Mouse (Mus musculus) myocyte (in vitro differentiated cells): ENCODE data around the gene Ets2. TPM values are rescaled to one million over a fixed set of nuclear protein-coding genes. Genes with fewer than 3 reads are reported as not detected.

Experiments
- H3K27me3 ChIP-seq: one replicate; pipeline ENCODE4 v1.6.1; 2011; ENCODE audit not compliant: control insufficient read depth, insufficient read depth, insufficient read length
- H3K36me3 ChIP-seq: one replicate; pipeline ENCODE4 v1.6.1; 2011; ENCODE audit not compliant: control insufficient read depth, insufficient read depth
- H3K4me2 ChIP-seq: one replicate; pipeline ENCODE4 v1.6.1; 2011; ENCODE audit warnings: low read depth, control low read depth
- H3K4me3 ChIP-seq: one replicate; pipeline ENCODE4 v1.5.1; 2011; ENCODE audit warnings: mild to moderate bottlenecking, control low read depth, moderate library complexity
- H3K79me2 ChIP-seq: one replicate; pipeline ENCODE4 v1.6.1; 2011; ENCODE audit not compliant: control insufficient read depth, insufficient read depth
- H3ac ChIP-seq: one replicate; pipeline ENCODE4 v1.6.1; 2011; ENCODE audit not compliant: control insufficient read depth, insufficient read length
- CEBPB ChIP-seq: IDR thresholded peaks from 2 replicates; pipeline ENCODE4 v1.6.1; 2011; ENCODE audit warnings: mild to moderate bottlenecking, moderate library complexity; ENCODE audit not compliant: poor library complexity, insufficient read depth, severe bottlenecking
- E2F4 ChIP-seq: IDR thresholded peaks from one replicate; pipeline ENCODE4 v1.6.1; 2011; ENCODE audit warnings: mild to moderate bottlenecking, control low read depth, moderate library complexity; ENCODE audit not compliant: insufficient read depth
- MAX ChIP-seq: IDR thresholded peaks from one replicate; pipeline ENCODE4 v1.6.1; 2011; ENCODE audit warnings: low read depth, mild to moderate bottlenecking, control low read depth
- MYOD1 ChIP-seq, 3 experiments: IDR thresholded peaks; one replicate each; pipeline ENCODE4 v1.6.1; 2011; ENCODE audit warnings: control low read depth in 2 of 3, low read depth in 2 of 3, mild to moderate bottlenecking in 2 of 3, moderate library complexity in 1 of 3; ENCODE audit not compliant: insufficient read length in 2 of 3, control insufficient read depth in 1 of 3
- MYOG ChIP-seq, 3 experiments: IDR thresholded peaks; one replicate each; pipeline ENCODE4 v1.6.1; 2011; ENCODE audit warnings: control low read depth in 2 of 3, low read depth in 2 of 3, mild to moderate bottlenecking in 2 of 3; ENCODE audit not compliant: insufficient read length in 2 of 3, control insufficient read depth in 1 of 3, insufficient read depth in 1 of 3
- POLR2A ChIP-seq: IDR thresholded peaks from one replicate; pipeline ENCODE4 v1.6.1; 2011; ENCODE audit warnings: low read depth, mild to moderate bottlenecking, control low read depth, moderate library complexity; ENCODE audit not compliant: insufficient read length
- POLR2AphosphoS2 ChIP-seq: IDR thresholded peaks from one replicate; pipeline ENCODE4 v1.6.1; 2011; ENCODE audit warnings: low read depth, control low read depth; ENCODE audit not compliant: insufficient read length
- REST ChIP-seq: IDR thresholded peaks from one replicate; pipeline ENCODE4 v1.6.1; 2011; ENCODE audit warnings: mild to moderate bottlenecking, control low read depth, moderate library complexity; ENCODE audit not compliant: insufficient read depth, insufficient read length
- SRF ChIP-seq: IDR thresholded peaks from one replicate; pipeline ENCODE4 v1.6.1; 2011; ENCODE audit warnings: low read depth; ENCODE audit not compliant: control insufficient read depth, insufficient read length
- TCF12 ChIP-seq: IDR thresholded peaks from one replicate; pipeline ENCODE4 v1.6.1; 2011; ENCODE audit warnings: mild to moderate bottlenecking, control low read depth; ENCODE audit not compliant: poor library complexity, insufficient read depth, severe bottlenecking
- TCF3 ChIP-seq: IDR thresholded peaks from one replicate; pipeline ENCODE4 v1.6.1; 2011; ENCODE audit warnings: low read depth, control low read depth; ENCODE audit not compliant: insufficient read length
- USF1 ChIP-seq: IDR thresholded peaks from one replicate; pipeline ENCODE4 v1.6.1; 2011; ENCODE audit warnings: low read depth, mild to moderate bottlenecking, control low read depth, moderate library complexity
- polyA plus RNA-seq: library from polyadenylated mRNA; unstranded; fragments of >200 nt; fragmentation: generic; extraction: Trizol; gene quantifications from one replicate; pipeline ENCODE4 v1.2.1, GENCODE M21; 2012; ENCODE audit warnings: missing spikeins

The Ets2 gene
- polyA plus RNA-seq, 1 experiment: 73.9 TPM

DNA sequence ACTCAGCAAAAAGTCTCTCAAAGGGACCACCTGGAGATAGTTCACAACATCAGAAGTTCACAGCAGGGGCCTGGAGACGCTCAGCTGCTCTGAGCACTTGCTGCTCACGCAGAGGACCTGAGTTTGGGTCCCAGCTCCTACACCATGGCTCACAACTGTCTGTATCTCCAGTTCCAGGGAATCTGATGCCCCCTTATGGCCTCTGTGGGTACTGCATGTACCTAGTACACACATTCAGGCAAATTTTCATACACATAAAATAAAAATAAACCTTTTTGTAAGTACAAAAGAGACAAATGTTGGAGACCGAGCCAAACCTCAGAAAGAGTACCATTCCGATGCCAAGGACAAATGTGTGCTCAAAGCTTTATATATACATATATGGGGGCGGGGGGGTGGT, 44.1 kb upstream of the Ets2 start:
- Histone ChIP-seq H3ac (no peak overlapping the region), H3K27me3 (no peaks in the 10 kb centered on the region), H3K4me2 (no peak overlapping the region), H3K4me3 (no peak overlapping the region), H3K79me2 (no peaks in the 10 kb centered on the region), H3K36me3 (no peaks in the 10 kb centered on the region)
- TF ChIP-seq MAX (no peak), SRF (no peak), CEBPB (no peak), REST (no peak), E2F4 (no peak), POLR2AphosphoS2 (no peak), POLR2A (no peak), TCF3 (no peak)

DNA sequence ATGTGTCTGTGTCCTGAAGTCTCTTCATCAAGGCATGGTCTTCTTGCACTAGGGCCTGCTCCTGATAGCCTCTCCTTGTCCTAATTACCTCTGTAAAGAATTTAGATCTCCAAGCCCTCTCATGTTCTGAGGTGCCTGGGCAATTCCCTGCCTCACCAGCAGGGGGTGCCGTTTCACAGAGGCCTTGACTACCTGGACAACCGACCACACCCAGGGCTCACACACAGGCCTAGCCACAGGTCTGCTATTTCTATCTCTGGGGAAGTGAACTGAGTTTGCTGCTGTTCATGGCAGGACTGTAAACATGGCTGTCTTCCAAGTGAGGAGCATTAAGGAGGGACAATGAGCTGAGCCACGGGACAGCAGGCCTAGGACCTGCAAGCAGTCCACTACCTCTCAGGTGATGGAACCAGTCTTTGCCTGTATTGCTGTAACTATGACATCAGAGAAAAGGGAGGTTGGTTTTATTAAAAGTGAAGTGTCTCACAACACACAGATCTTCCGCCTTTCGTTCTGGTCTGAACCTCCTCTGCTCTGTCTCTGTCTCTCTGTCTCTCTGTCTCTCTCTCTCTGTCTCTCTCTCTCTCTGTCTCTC, 42.9 kb upstream of the Ets2 start:
- TF ChIP-seq MYOG (IDR thresholded peaks at IDR 0.05; ENCODE audit: control insufficient read depth in 1 of 3, insufficient read depth in 1 of 3, insufficient read length in 2 of 3, low read depth in 2 of 3): no peak
- TF ChIP-seq POLR2A: no peak
- TF ChIP-seq MAX: no peak
- TF ChIP-seq SRF: no peak
- TF ChIP-seq TCF12: no peak
- TF ChIP-seq TCF3: no peak
- TF ChIP-seq MYOD1 (IDR thresholded peaks at IDR 0.05; ENCODE audit: control insufficient read depth in 1 of 3, insufficient read length in 2 of 3, low read depth in 2 of 3): no peak
- TF ChIP-seq REST: no peak
- TF ChIP-seq CEBPB: no peak
- no peak for TF ChIP-seq POLR2AphosphoS2
- TF ChIP-seq USF1: no peak
- no peak for TF ChIP-seq E2F4
- H3ac ChIP-seq: no peak overlapping the region
- no peaks in the 10 kb centered on the region for H3K27me3 ChIP-seq
- no peaks in the 10 kb centered on the region for H3K79me2 ChIP-seq
- no peak overlapping the region for H3K4me2 ChIP-seq
- H3K4me3 ChIP-seq: no peak overlapping the region
- no peaks in the 10 kb centered on the region for H3K36me3 ChIP-seq

GRCm38 (mm10) chr16:95659461-95659860, 42.4 kb upstream of the Ets2 start:
- no peak overlapping the region for H3K4me2 ChIP-seq
- TF ChIP-seq E2F4 (no peak), USF1 (no peak), REST (no peak), TCF12 (no peak), MYOD1 (IDR thresholded peaks at IDR 0.05; ENCODE audit: control insufficient read depth in 1 of 3, insufficient read length in 2 of 3, low read depth in 2 of 3) (no peak), POLR2AphosphoS2 (no peak), POLR2A (no peak), TCF3 (no peak), MAX (no peak), SRF (no peak), CEBPB (no peak), MYOG (IDR thresholded peaks at IDR 0.05; ENCODE audit: control insufficient read depth in 1 of 3, insufficient read depth in 1 of 3, insufficient read length in 2 of 3, low read depth in 2 of 3) (no peak)
- H3K4me3 ChIP-seq: no peak overlapping the region
- no peaks in the 10 kb centered on the region for H3K27me3 ChIP-seq
- H3K79me2 ChIP-seq: no peaks in the 10 kb centered on the region
- no peaks in the 10 kb centered on the region for H3K36me3 ChIP-seq
- no peak overlapping the region for H3ac ChIP-seq

DNA sequence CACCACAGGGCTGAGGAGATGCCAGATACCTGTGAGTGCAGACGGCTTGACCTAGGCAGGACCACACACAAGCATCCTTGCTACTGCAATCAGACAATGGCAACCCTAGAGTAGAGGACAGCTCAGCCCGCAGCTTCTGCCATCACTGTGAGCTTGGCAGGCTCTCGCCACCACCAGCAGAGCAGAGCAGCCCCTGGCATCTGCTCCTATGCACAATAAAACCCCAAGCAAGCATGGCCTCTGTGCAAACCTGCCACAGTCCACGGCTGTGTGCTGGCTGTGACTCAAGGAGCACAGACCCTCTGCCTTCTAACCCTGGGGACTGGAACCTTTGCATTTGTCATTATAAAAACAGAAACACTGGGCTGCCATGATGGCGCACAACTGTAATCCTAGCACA, 41.0 kb upstream of the Ets2 start:
- Histone ChIP-seq H3K79me2 (no peaks in the 10 kb centered on the region), H3ac (no peak overlapping the region), H3K27me3 (no peaks in the 10 kb centered on the region), H3K36me3 (no peaks in the 10 kb centered on the region), H3K4me2 (no peak overlapping the region), H3K4me3 (no peak overlapping the region)
- TF ChIP-seq MAX: no peak
- no peak for TF ChIP-seq MYOD1 (IDR thresholded peaks at IDR 0.05; ENCODE audit: control insufficient read depth in 1 of 3, insufficient read length in 2 of 3, low read depth in 2 of 3)
- no peak for TF ChIP-seq MYOG (IDR thresholded peaks at IDR 0.05; ENCODE audit: control insufficient read depth in 1 of 3, insufficient read depth in 1 of 3, insufficient read length in 2 of 3, low read depth in 2 of 3)
- no peak for TF ChIP-seq POLR2A
- no peak for TF ChIP-seq TCF3

GRCm38 (mm10) chr16:95665472-95666131, 36.3 kb upstream of the Ets2 start:
- Histone ChIP-seq H3K4me3 (no peak overlapping the region), H3K36me3 (no peaks in the 10 kb centered on the region), H3K27me3 (no peaks in the 10 kb centered on the region), H3K79me2 (no peaks in the 10 kb centered on the region), H3ac (no peak overlapping the region), H3K4me2 (no peak overlapping the region)
- TF ChIP-seq E2F4: no peak
- no peak for TF ChIP-seq MAX
- no peak for TF ChIP-seq REST
- TF ChIP-seq MYOD1 (IDR thresholded peaks at IDR 0.05; ENCODE audit: control insufficient read depth in 1 of 3, insufficient read length in 2 of 3, low read depth in 2 of 3): no peak
- no peak for TF ChIP-seq MYOG (IDR thresholded peaks at IDR 0.05; ENCODE audit: control insufficient read depth in 1 of 3, insufficient read depth in 1 of 3, insufficient read length in 2 of 3, low read depth in 2 of 3)
- no peak for TF ChIP-seq CEBPB
- TF ChIP-seq TCF3: no peak
- no peak for TF ChIP-seq USF1
- no peak for TF ChIP-seq POLR2AphosphoS2
- TF ChIP-seq POLR2A: no peak
- TF ChIP-seq SRF: no peak
- TF ChIP-seq TCF12: no peak
